Mouse (Mus musculus) megakaryocyte, embryonic 14.5 days (primary cell): Measurements from ENCODE around the gene Nup210.

ENCODE experiments used
- FLI1 ChIP-seq: IDR thresholded peaks from 2 replicates; pipeline ENCODE4 v1.6.1; 2012; ENCODE audit warnings: low read length, inconsistent platforms, mixed read lengths
- GATA1 ChIP-seq: IDR thresholded peaks from 3 replicates; pipeline ENCODE4 v1.6.1; 2012; ENCODE audit warnings: mixed read lengths, low read length, inconsistent platforms, borderline replicate concordance

DNA sequence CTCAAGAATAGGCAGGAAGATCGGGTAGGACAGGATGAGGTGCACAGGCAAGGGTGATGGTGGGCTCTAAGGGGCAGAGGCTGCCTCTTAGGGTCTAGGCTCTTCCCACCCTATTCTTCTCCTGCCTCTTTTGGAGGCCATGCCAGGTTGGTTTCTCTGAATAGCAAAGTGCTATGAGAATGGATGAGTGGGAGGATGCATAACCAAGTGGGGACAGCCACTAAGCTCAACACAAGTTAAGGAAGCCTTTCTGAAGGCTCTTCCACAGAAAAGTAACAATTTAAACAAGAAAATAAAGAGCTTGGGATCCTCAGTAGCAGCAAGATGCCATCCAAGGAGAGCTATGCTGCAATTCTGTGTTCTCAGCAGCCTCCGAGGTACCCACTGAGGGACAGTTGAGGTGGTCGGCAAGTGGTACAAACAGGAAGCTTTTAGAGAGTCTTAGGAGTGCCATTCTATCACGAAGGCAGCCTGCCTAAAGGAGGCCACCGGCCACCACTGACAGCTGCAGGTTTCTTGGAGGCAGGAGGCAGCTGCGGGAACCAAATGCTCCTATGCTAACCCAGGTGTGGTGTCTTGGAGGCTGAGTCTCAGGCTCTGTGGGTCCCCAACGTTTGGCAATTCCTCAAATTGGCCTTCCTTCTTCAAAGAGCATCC lies 36.4 kb upstream of the Nup210 start:
- no peak for TF ChIP-seq GATA1
- no peak for TF ChIP-seq FLI1
